Mouse (Mus musculus) liver, embryonic 14.5 days (tissue): ENCODE data around the gene Hist3h2ba.

Experiments
- CTCF ChIP-seq: IDR thresholded peaks from 2 replicates; pipeline ENCODE4 v1.5.1; 2016; ENCODE audit warnings: antibody characterized with exemption, low read depth, control low read depth
- EP300 ChIP-seq: IDR thresholded peaks from 2 replicates; pipeline ENCODE4 v1.6.1; 2016; ENCODE audit warnings: antibody characterized with exemption, low read depth

DNA sequence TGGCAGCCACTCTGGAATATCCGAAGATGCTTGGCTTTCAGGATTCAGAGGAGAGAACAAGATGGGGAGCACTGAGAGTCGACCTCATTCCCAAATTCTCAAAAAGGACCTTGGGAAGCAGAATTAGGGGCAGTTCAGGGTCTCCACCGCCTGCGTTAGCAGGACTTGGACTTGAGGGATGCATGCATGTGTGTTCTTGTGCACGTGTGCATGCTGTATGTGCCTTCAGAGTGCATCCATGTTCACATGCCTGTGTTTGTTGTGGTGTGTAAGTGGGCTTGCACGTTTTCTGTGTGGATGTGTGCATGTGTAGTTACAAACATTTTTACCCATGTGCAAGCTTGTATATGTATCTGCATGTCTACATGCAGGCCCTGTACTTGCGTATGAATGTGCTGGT is 15.5 kb downstream of the Hist3h2ba start:
- no peak for TF ChIP-seq CTCF
- no peak for TF ChIP-seq EP300
